ENCODE assay signal across 8 mouse cellular contexts in the genomic region with DNA sequence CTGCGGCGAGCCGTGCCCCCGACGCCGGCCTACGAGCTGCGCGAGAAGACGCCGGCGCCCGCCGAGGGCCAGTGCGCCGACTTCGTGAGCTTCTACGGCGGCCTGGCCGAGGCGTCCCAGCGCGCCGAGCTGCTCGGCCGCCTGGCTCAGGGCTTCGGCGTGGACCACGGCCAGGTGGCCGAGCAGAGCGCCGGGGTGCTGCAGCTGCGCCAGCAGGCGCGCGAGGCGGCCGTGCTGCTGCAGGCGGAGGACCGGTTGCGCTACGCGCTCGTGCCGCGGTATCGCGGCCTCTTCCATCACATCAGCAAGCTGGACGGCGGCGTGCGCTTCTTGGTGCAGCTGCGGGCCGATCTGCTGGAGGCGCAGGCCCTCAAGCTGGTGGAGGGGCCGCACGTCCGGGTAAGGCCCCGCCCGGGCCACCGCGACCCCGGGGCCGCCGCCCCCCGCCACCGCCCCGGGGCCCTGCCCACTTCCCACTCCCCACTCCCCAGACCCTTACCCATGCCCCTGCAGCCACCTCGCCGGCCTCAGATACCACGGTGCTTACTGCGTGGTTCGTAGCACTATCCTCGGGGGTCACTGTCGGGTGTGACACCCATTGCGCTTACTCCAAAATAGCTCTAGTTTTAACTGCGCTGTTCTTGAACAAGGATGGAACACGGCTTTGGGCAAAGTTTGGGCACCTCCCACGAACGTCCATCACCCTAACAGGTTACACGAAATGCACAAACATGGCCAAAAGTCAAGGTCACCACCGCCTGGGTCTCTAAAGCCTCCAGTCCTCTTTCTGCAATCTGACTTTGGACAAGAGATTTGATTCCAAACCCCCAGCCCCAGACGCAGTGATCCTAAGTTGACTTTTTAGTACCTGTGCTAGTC. TPM values are rescaled to one million over a fixed set of nuclear protein-coding genes. Genes with fewer than 3 reads are reported as not detected.
DNase-seq lines count a peak whose midpoint lies in the region; ATAC-seq lines count a peak whose summit lies in the region.

No protein-coding gene starts in this region.

- no peaks in the 10 kb centered on the region for H3K9me3 ChIP-seq in forebrain, embryonic 15.5 days
- no peaks in the 10 kb centered on the region for H3K9me3 ChIP-seq in limb, embryonic 15.5 days
- no peaks in the 10 kb centered on the region for H3K9me3 ChIP-seq in neural tube, embryonic 15.5 days (replicated peaks)

- H3K4me1 ChIP-seq in forebrain, embryonic 15.5 days, result peaks cover 16% of the 10 kb centered on the region
- peaks cover 14% of the 10 kb centered on the region for H3K4me1 ChIP-seq in limb, embryonic 15.5 days
- peaks cover 35% of the 10 kb centered on the region for H3K4me1 ChIP-seq in neural tube, embryonic 15.5 days

- peak overlapping the region; percentile 65 for H3K4me3 ChIP-seq in forebrain, embryonic 15.5 days
- peak overlapping the region; percentile 83 for H3K4me3 ChIP-seq in limb, embryonic 15.5 days
- peak overlapping the region; percentile 91 for H3K4me3 ChIP-seq in neural tube, embryonic 15.5 days (replicated peaks)

- peak; percentile 43 for DNase-seq in adrenal gland, postnatal 10 days
- DNase-seq in adrenal gland, adult 8-10 months, result no peak
- DNase-seq in right cerebral cortex, postnatal 14 days, result peak; percentile 37
- DNase-seq in right cerebral cortex, postnatal 25 days, result no peak
- DNase-seq in layer of hippocampus, adult 8-10 months (ENCODE audit: low spot score in 2 of 2), result no peak

- no peaks in the 10 kb centered on the region; the same call in 1 of the 2 replicates for H3K27me3 ChIP-seq in forebrain, embryonic 15.5 days
- peaks cover 9% of the 10 kb centered on the region for H3K27me3 ChIP-seq in limb, embryonic 15.5 days
- 0 out of 2 replicates have a peak, but pooled peaks cover 4% of the 10 kb centered on the region for H3K27me3 ChIP-seq in neural tube, embryonic 15.5 days (replicated peaks)

- peak overlapping the region; percentile 74 for H3K9ac ChIP-seq in forebrain, embryonic 15.5 days (replicated peaks)
- H3K9ac ChIP-seq in limb, embryonic 15.5 days, result peak overlapping the region; percentile 79
- peak overlapping the region; percentile 78 for H3K9ac ChIP-seq in neural tube, embryonic 15.5 days (replicated peaks)

- WGBS in forebrain, embryonic 15.5 days, result 6% methylated on average over 79 of the region's 83 CpGs
- whole genome bisulfite sequencing in limb, embryonic 15.5 days, result 6% methylated on average over 78 of the region's 83 CpGs
- WGBS in neural tube, embryonic 15.5 days, result 6% methylated on average over 76 of the region's 83 CpGs

- no peaks in the 10 kb centered on the region for H3K36me3 ChIP-seq in forebrain, embryonic 15.5 days
- H3K36me3 ChIP-seq in limb, embryonic 15.5 days, result 0 out of 2 replicates have a peak, but pooled peaks cover 6% of the 10 kb centered on the region
- 0 out of 2 replicates have a peak, but pooled peaks cover 5% of the 10 kb centered on the region for H3K36me3 ChIP-seq in neural tube, embryonic 15.5 days

- H3K27ac ChIP-seq in forebrain, embryonic 15.5 days (replicated peaks), result peak overlapping the region; percentile 89
- H3K27ac ChIP-seq in limb, embryonic 15.5 days, result peak overlapping the region; percentile 78
- peak overlapping the region; percentile 89 for H3K27ac ChIP-seq in neural tube, embryonic 15.5 days (replicated peaks)

- peak overlapping the region; percentile 98 for H3K4me2 ChIP-seq in forebrain, embryonic 15.5 days (replicated peaks)
- peak overlapping the region; percentile 97 for H3K4me2 ChIP-seq in limb, embryonic 15.5 days
- H3K4me2 ChIP-seq in neural tube, embryonic 15.5 days, result peak overlapping the region; percentile 99

- peak; percentile 61 for ATAC-seq in forebrain, embryonic 15.5 days (replicated peaks)
- ATAC-seq in limb, embryonic 15.5 days (ENCODE audit: insufficient number of reproducible peaks, low FRiP score, low TSS enrichment, low read depth), result peak; percentile 26
- peak; percentile 66 for ATAC-seq in neural tube, embryonic 15.5 days (ENCODE audit: low FRiP score)

RNA-seq across cellular contexts. Expression of a gene that starts 0.6 kb away (rescaled TPM):
- 10 to 100 TPM; 69.7 to 86.6 TPM for total RNA-seq in adrenal gland, postnatal 10 days (2021)
- 10 to 100 TPM; 46.6 to 60.5 (median 54.6) TPM for total RNA-seq in adrenal gland, adult 8-10 months (2022)
- 14.7 and 15.2 TPM in 2 replicates for polyA plus RNA-seq in forebrain, embryonic 15.5 days (2015; fragmentation: Nextera tagmentation; extraction: Ambion mirVana)
- 11.9 and 12.9 TPM in 2 replicates for polyA plus RNA-seq in limb, embryonic 15.5 days (2015; fragmentation: Nextera tagmentation; extraction: Ambion mirVana)
- 15.8 and 16.0 TPM in 2 replicates for polyA plus RNA-seq in neural tube, embryonic 15.5 days (2015; fragmentation: Nextera tagmentation; extraction: Ambion mirVana)
- 10 to 100 TPM; 26.3 to 28.5 (median 27.2) TPM for total RNA-seq in layer of hippocampus, adult 8-10 months (2022)

RNA-seq across cellular contexts. Expression of a gene that starts 38.6 kb away (rescaled TPM):
- total RNA-seq in adrenal gland, postnatal 10 days (2021), result 10 to 100 TPM; 72.1 to 81.4 TPM
- total RNA-seq in adrenal gland, adult 8-10 months (2022), result 100 to 1,000 TPM in 3 of 4 experiments, 10 to 100 TPM in 1; 77.7 to 149 (median 123) TPM
- 0.19 and 0.22 TPM in 2 replicates for polyA plus RNA-seq in forebrain, embryonic 15.5 days (2015; fragmentation: Nextera tagmentation; extraction: Ambion mirVana)
- polyA plus RNA-seq in limb, embryonic 15.5 days (2015; fragmentation: Nextera tagmentation; extraction: Ambion mirVana), result 2.4 and 3.3 TPM in 2 replicates
- 0.35 and 0.82 TPM in 2 replicates for polyA plus RNA-seq in neural tube, embryonic 15.5 days (2015; fragmentation: Nextera tagmentation; extraction: Ambion mirVana)
- total RNA-seq in layer of hippocampus, adult 8-10 months (2022), result 1 to 10 TPM in 2 of 4 experiments, under 1 TPM in 2; 0.22 to 1.2 (median 0.91) TPM

RNA-seq across cellular contexts. Expression of a gene that starts 51.0 kb away (rescaled TPM):
- total RNA-seq in adrenal gland, postnatal 10 days (2021), result 100 to 1,000 TPM; 168 to 176 TPM
- total RNA-seq in adrenal gland, adult 8-10 months (2022), result 100 to 1,000 TPM; 183 to 208 (median 201) TPM
- polyA plus RNA-seq in forebrain, embryonic 15.5 days (2015; fragmentation: Nextera tagmentation; extraction: Ambion mirVana), result 586 and 605 TPM in 2 replicates
- polyA plus RNA-seq in limb, embryonic 15.5 days (2015; fragmentation: Nextera tagmentation; extraction: Ambion mirVana), result 321 and 323 TPM in 2 replicates
- polyA plus RNA-seq in neural tube, embryonic 15.5 days (2015; fragmentation: Nextera tagmentation; extraction: Ambion mirVana), result 708 and 827 TPM in 2 replicates
- total RNA-seq in layer of hippocampus, adult 8-10 months (2022), result 100 to 1,000 TPM; 307 to 316 (median 311) TPM

RNA-seq across cellular contexts. Expression of a gene that starts 51.2 kb away (rescaled TPM):
- total RNA-seq in adrenal gland, postnatal 10 days (2021), result 10 to 100 TPM in 1 of 2 experiments, 1 to 10 TPM in 1; 9.4 to 11.9 TPM
- 10 to 100 TPM in 3 of 4 experiments, 1 to 10 TPM in 1; 9.9 to 13.7 (median 11.9) TPM for total RNA-seq in adrenal gland, adult 8-10 months (2022)
- polyA plus RNA-seq in forebrain, embryonic 15.5 days (2015; fragmentation: Nextera tagmentation; extraction: Ambion mirVana), result 15.7 and 17.9 TPM in 2 replicates
- 0.96 and 1.1 TPM in 2 replicates for polyA plus RNA-seq in limb, embryonic 15.5 days (2015; fragmentation: Nextera tagmentation; extraction: Ambion mirVana)
- 35.3 and 45.3 TPM in 2 replicates for polyA plus RNA-seq in neural tube, embryonic 15.5 days (2015; fragmentation: Nextera tagmentation; extraction: Ambion mirVana)
- total RNA-seq in layer of hippocampus, adult 8-10 months (2022), result 100 to 1,000 TPM; 104 to 119 (median 115) TPM

Comparison
In these comparisons a context has a peak if more than half of its experiments do, and no peak if none do; other contexts are left out.
1. DNase-seq: peak in adrenal gland, postnatal 10 days (single experiment) and right cerebral cortex, postnatal 14 days (single experiment); none in adrenal gland, adult 8-10 months (single experiment), right cerebral cortex, postnatal 25 days (single experiment) and layer of hippocampus, adult 8-10 months (0 of 2).
2. RNA of a gene that starts 38.6 kb away (total RNA-seq): 77.7 to 149 TPM in adrenal gland, adult 8-10 months and 72.1 to 81.4 TPM in adrenal gland, postnatal 10 days; 0.22 to 1.2 TPM in layer of hippocampus, adult 8-10 months; every median in the first group is over 10 times any median in the second.
3. Peak in every context shown above with its lines, with median percentiles within 50 percentile points of each other: ATAC-seq, H3K27ac ChIP-seq, H3K4me2 ChIP-seq, H3K4me3 ChIP-seq and H3K9ac ChIP-seq.